Mouse (Mus musculus): ENCODE results near the gene Gm6309. TPM values are rescaled to one million over a fixed set of nuclear protein-coding genes. Genes with fewer than 3 reads are reported as not detected.

Gene Gm6309
- polyA plus RNA-seq (2015; fragmentation: Nextera tagmentation; extraction: Ambion mirVana) = not detected in 2 replicates

DNA sequence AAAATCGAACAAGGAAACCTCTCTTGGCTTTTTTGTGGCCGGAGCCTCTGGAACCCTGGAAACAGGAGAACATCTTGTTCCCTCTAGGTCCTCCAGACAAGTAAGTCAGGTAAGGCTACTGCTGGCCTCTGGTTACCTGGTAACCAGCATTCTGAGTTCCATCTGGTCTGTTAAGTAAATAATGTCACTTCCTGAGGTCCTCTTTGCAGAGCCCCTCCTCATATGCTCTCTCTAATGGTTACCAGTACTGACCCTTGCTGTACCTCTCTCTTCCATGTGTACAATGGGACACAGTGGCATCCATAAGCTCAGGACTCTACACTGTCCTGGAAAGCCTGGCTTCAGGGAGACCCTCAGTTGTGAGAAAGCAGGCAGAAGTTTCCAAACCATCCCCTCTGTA, at the start of gene Gm6309:
Gene Gm6309, minus strand, starts transcription at position 101 of the 400 bp plus-strand sequence.

DNA sequence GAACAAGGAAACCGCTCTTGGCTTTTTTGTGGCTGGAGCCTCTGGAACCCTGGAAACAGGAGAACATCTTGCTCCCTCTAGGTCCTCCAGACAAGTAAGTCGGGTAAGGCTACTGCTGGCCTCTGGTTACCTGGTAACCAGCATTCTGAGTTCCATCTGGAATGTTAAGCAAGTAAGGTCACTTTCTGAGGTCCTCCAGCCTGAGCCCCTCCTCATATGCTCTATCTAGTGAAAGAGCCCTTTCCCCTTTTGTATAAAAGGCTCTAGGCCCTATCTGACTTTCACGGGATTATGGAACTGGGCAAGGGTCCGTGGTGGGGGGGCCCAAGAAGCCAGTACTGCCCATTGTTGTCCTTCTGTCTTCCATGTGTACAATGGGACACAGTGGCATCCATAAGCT, 14.7 kb upstream of the Gm6309 start, which contains the start of gene 1700001J03Rik:
Gene 1700001J03Rik, minus strand, starts transcription at position 101 of the 400 bp plus-strand sequence.

GRCm38 (mm10) chr5:146160439-146160838, 10.1 kb downstream of the Gm6309 start, which contains the start of gene Gm5565:
TSS of gene Gm5565 (minus strand) at chr5:146160539.

Other genes with a start within 250 kb of the Gm6309 start
- gene Cyp3a25, start 161.1 kb downstream of the Gm6309 start, polyA plus RNA-seq (2015; fragmentation: Nextera tagmentation; extraction: Ambion mirVana) = not detected in 2 replicates
- not detected in 2 replicates for gene Cyp3a59, start 91.5 kb downstream of the Gm6309 start, polyA plus RNA-seq (2015; fragmentation: Nextera tagmentation; extraction: Ambion mirVana)
- not detected in 2 replicates for gene Gm5565, start 10.2 kb downstream of the Gm6309 start, polyA plus RNA-seq (2015; fragmentation: Nextera tagmentation; extraction: Ambion mirVana)
- not detected in 2 replicates for gene 1700001J03Rik, start 14.6 kb upstream of the Gm6309 start, polyA plus RNA-seq (2015; fragmentation: Nextera tagmentation; extraction: Ambion mirVana)
- gene Rnf6, start 50.8 kb upstream of the Gm6309 start, polyA plus RNA-seq (2015; fragmentation: Nextera tagmentation; extraction: Ambion mirVana) = 22.1 and 23.5 TPM in 2 replicates
- gene Cdk8, start 60.5 kb upstream of the Gm6309 start, polyA plus RNA-seq (2015; fragmentation: Nextera tagmentation; extraction: Ambion mirVana) = 17.6 and 18.1 TPM in 2 replicates
- gene Wasf3, start 214.3 kb upstream of the Gm6309 start, polyA plus RNA-seq (2015; fragmentation: Nextera tagmentation; extraction: Ambion mirVana) = 20.2 and 21.5 TPM in 2 replicates